1 mouse cellular context compared by ENCODE assay signal in genomic region chr14:32513336-32514032, GRCm38 (mm10).
TF ChIP-seq lines count a peak whose summit lies in the region.

Gene Ercc6 (plus strand): TSS chr14:32513521.

TF ChIP-seq in CH12.LX, 34 proteins besides CTCF, POLR2A, EP300 and RAD21 (continued from another document):
- peak; percentile 69; the same call in 1 of the 2 replicates for TF ChIP-seq TCF12 (IDR thresholded peaks at IDR 0.05; ENCODE audit: low read depth, low read length)
- no peak; the same call in 1 of the 2 replicates for TF ChIP-seq JUN (IDR thresholded peaks at IDR 0.05; ENCODE audit: insufficient read depth, low read depth, low read length)
- TF ChIP-seq HCFC1 (IDR thresholded peaks at IDR 0.05; ENCODE audit: low read depth, low read length) = peak; percentile 63
- no peak for TF ChIP-seq RCOR1 (conservative IDR thresholded peaks at IDR 0.05; ENCODE audit: low read depth, low read length)
- TF ChIP-seq ZMIZ1 (IDR thresholded peaks at IDR 0.05; ENCODE audit: low read depth, low read length) = peak; percentile 87
- TF ChIP-seq MXI1 (IDR thresholded peaks at IDR 0.05; ENCODE audit: low read depth, low read length) = peak; percentile 96
TF ChIP-seq in CH12.LX: peak in this region for 15.
